Mouse (Mus musculus): ENCODE measurements at regions not wholly inside any gene's neighbourhood (a gene's known extent, or its start where the extent isn't known, plus 50 kb on each side); places are given as distances from the start of the nearest gene placed in this dataset.

GRCm38 (mm10) chr1:72108678-72109077 is 103.4 kb downstream of the Mreg start:
- no peak for DNase-seq

DNA sequence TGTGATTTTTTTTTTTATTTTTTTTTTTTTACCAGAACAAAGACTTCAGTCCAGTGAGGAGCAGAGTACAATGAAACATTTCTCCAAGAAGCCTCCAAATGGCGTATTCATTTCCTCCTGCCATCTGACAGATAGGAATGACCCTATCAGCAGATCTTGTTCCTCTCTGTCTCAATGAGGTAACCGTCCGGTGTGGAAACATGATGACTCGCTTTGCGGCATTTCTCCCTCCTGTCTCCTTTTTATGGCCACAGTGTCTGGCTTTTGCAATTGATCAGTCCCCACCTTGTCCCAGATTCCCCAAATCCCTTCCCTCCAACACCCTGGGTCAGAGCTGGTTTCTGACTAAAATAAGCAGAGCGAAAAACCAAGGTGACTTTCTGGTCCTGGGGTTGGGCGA is 105.0 kb downstream of the Mreg start:
- DNase-seq: peak; percentile 7 to 15

DNA sequence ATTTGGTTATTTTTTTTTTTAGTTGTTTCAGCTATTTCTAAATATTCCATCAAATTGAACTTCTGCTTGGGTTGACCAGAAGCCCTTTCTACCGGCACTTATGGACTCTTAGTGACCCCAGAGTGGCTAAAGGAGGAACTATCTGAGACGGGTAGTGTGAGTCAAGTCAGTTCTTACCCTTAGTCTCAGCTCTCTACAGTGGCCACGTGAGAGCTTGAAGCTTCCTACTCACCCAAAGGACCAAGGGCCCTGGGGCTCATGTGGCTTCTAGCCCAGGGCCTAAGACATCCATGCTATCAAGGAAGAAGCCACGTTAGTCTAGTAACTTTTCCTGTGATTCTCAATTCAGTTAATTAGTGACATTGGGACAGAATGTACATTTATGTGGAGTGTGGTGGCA is 105.5 kb downstream of the Mreg start:
- peak; percentile 14 to 21 for DNase-seq

DNA sequence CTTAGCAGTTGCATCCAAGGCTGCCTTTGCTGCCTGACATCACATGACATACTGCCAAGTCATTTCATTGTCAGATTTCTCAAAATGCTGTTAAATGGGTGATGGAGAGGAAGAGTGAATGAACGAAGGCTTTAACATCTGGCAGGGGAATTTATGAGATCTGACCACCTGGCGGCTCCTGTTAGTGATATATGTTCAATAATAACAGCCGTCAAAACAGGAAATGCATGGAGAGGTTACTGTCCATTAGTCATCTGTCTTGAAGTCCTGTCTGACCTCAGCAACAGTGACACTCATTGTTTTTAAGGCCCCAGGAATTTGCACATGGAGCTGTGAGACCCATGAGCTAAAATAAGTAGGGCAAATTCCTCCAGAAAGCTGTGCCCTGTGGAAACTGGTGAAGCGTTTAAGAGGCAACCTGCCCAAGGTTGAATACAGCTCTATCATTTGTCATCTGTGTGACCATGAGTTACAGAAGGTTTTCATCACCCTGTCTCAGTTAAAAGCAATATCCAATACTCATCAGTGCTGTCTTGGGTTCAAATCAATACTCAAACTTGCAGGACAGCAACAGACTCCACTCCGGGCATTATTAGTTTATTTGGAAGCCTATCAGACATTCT is 106.6 kb downstream of the Mreg start:
- DNase-seq: no peak

GRCm38 (mm10) chr1:72103962-72104361 is 108.1 kb downstream of the Mreg start:
- peak in 1 of 2 experiments; percentile 4 for DNase-seq

- peak in 1 of 2 experiments; percentile 1 for DNase-seq
Observed at GRCm38 (mm10) chr1:72103387-72103786, 108.7 kb downstream of the Mreg start.

GRCm38 (mm10) chr1:72099447-72099846 is 112.7 kb downstream of the Mreg start:
- no peak for DNase-seq

GRCm38 (mm10) chr1:72091344-72091743 is 120.8 kb downstream of the Mreg start:
- DNase-seq: no peak

DNA sequence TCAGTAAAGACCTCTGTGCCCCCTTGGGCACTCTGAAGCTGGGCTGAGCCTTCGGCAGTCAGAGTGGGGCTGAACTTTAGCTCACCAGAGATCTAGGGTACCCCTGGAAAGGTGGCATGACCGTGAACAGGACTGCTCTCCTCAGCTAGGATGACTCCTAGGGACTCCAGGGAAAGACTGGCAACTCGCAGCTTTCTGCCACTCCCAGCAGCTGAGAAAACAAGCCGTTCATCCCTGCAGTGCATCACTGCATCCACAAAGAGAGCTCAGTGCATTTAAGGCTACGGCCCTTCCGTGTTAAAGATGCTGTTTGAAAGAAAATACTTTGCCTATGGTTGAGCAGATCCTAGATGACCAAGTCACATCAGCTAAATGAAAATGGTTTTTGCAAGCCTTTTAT is 126.4 kb downstream of the Mreg start:
- DNase-seq: no peak

DNA sequence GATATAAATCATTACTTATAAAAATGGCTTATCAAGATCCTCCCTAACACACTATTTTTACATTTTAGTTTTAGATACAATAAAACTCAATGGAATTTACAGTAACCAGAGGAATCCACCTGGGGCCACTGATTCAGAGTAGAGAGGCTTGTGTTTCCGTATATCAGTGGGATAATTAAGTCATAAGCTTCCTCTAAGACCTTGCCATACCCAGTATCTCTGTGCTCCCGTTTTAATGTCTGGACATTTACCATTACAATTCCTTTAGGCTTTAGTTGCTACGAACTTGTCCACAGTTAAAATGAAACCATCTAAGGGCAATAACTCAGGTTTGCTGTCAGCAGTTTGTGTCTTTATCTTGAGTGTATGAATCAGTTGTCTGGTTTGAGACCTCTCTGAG is 127.9 kb downstream of the Mreg start:
- no peak for DNase-seq

DNA sequence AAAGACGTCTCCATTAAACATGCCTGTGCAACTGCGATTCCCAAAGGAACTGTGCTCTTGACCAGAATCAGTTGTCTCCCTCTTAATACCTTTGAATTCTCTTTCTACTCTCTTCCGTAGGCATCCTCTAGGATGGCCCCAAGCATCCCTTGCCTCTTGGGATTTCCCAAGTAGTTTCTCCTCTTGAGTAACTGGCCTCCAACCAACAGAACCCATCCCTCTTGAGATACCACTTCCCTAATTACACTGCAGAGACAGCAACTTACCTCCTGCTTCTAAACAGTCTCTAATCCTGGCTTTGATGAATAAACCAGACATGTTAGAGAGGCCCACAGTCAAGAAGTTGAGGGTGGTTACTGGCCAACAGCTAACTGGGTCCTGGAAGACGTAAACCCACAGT is 129.7 kb downstream of the Mreg start:
- DNase-seq: no peak

DNA sequence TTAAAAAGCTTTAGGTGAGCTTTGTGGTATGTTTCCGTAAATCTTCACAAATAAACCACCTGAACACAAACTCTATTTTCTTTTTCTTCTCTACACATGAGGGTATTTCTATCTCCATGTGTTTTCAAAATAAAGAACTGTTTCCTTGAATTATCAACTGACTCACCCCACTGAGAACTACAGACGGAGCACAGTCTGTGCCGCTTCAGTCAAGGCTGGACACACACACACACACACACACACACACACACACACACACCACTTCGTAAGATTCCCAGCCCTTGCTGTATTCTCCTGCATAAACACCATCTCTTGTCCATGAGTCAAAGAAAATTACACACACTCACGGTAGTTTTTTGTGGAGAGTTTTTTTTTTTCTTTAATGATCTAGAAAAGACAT is 130.3 kb downstream of the Mreg start:
- no peak for DNase-seq

DNA sequence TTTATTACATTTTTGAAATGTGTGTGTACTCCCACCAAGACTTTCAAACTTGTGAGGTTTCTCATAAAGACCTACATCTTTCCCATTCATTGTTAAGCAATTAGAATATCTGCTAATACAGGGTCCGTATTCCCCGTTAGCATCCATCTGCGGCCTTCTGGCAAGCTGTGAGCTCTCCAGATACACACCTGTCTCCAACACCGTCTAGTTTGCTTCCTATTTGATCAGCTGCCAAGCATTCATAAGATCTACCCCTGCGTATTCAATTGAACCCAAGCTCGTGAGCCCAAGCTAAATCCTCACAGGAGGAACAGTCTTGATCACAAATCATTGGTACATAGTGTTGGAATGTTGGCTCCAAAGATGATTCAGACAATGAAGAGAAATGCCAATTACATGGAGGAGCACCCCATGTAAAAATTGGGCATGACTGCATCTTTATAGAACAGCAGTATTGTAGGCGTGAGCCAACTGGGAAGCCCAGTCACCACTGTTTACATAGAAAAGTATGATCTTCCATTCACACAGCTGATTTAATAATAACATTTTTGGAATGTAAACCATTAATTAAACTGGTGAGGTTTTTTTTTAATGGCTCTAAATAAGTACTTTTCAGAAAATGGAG is 133.1 kb downstream of the Mreg start:
- no peak for DNase-seq

GRCm38 (mm10) chr1:72076341-72076740 is 135.8 kb downstream of the Mreg start:
- no peak for DNase-seq

DNA sequence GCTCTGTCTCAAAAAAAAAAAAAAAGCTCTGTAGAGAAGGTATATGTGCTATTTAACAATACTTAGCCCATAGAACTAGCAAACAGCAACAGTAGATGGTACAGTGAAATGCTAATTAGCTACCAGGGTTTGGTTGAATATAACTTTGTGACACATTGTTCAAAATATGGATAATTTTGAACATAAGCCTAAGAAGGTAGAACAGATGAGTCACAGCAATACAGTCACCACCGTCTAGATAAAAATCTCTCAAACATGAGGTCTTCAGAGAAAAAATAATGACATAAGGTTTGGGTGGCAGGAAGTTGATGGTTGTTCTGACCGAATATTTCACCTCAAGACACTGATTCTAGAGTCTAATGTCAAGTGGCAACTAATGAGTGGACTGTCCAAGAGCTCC is 136.6 kb downstream of the Mreg start:
- no peak for DNase-seq

- no peak for DNase-seq
Observed at GRCm38 (mm10) chr1:72073245-72073644, 138.9 kb downstream of the Mreg start.

- DNase-seq: no peak
Observed at GRCm38 (mm10) chr1:72070489-72070888, 141.6 kb downstream of the Mreg start.

- DNase-seq: no peak
Observed at GRCm38 (mm10) chr1:72069056-72069455, 143.1 kb downstream of the Mreg start.

GRCm38 (mm10) chr1:72065090-72065489 is 147.0 kb downstream of the Mreg start:
- no peak for DNase-seq

DNA sequence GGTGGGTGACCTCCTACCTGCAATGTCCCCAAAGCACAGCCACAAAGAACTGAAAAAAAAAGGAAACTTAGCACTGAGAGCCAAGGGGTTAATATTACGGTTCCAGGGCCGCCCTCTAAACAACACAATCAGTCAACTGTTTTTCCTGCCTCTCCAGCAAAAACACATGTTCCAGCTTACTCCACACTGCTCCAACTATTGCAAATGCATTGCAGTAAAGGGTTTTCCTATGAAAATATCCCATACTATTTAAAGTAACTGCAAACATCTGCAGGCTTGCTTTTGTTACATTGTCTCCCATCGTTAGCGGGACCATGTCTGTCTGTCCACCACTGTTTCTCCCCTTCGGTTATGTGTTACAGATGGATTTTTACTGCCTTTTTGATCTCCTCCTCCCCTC is 151.7 kb downstream of the Mreg start:
- no peak for DNase-seq

- DNase-seq: no peak
Observed at GRCm38 (mm10) chr1:72058045-72058703, 153.9 kb downstream of the Mreg start.

GRCm38 (mm10) chr1:72054541-72054940 is 157.6 kb downstream of the Mreg start:
- no peak for DNase-seq

GRCm38 (mm10) chr1:72050858-72051257 is 161.2 kb downstream of the Mreg start:
- no peak for DNase-seq

DNA sequence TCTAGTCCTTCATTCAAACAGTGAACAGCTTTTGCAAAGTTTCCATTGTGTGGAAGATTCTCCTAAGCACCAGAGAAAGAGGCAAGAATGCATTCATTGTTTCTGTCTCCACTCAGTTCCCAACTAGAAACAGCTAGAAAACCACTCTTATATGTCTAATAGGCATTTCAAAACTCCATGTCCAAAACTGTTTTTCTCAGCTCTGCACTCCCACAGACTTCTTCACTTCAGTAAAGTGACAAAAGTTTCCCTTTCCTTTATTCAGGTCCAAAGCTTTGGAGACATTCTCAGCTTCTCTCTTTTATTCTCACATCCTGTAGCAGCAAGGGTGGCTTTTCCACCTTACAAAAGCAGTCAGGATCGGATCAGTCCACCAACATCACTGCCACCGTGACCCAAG is 166.0 kb downstream of the Mreg start:
- DNase-seq: no peak

Data from lung, adult 18-20 months (tissue).